Comparison of ENCODE assay signal across 7 mouse cellular contexts in genomic region chr14:103069465-103069863, GRCm38 (mm10). TPM values are rescaled to one million over a fixed set of nuclear protein-coding genes. Genes with fewer than 3 reads are reported as not detected.
DNase-seq lines count a peak whose midpoint lies in the region; ATAC-seq lines count a peak whose summit lies in the region.

No protein-coding gene starts in this region.

- H3K4me3 ChIP-seq in lung, embryonic 15.5 days, result peak overlapping the region; percentile 84
- peak overlapping the region; percentile 83 for H3K4me3 ChIP-seq in embryonic facial prominence, embryonic 15.5 days (replicated peaks)
- peak overlapping the region; percentile 82 for H3K4me3 ChIP-seq in intestine, embryonic 16.5 days (ENCODE audit: low read length)
- peak overlapping the region; percentile 63 for H3K4me3 ChIP-seq in neural tube, embryonic 12.5 days

- H3K4me1 ChIP-seq in lung, embryonic 15.5 days, result peaks cover 11% of the 10 kb centered on the region
- peaks cover 11% of the 10 kb centered on the region for H3K4me1 ChIP-seq in embryonic facial prominence, embryonic 15.5 days
- H3K4me1 ChIP-seq in intestine, embryonic 16.5 days (ENCODE audit: control insufficient read depth, insufficient read depth, low read length), result peaks cover 10% of the 10 kb centered on the region
- peaks cover 8% of the 10 kb centered on the region for H3K4me1 ChIP-seq in neural tube, embryonic 12.5 days

- peak overlapping the region; percentile 78 for H3K9ac ChIP-seq in lung, embryonic 15.5 days
- H3K9ac ChIP-seq in embryonic facial prominence, embryonic 15.5 days, result peak overlapping the region; percentile 78
- peak overlapping the region; percentile 83 for H3K9ac ChIP-seq in intestine, embryonic 16.5 days (ENCODE audit: low read depth, low read length)
- H3K9ac ChIP-seq in neural tube, embryonic 12.5 days, result peak overlapping the region; percentile 69

- no peak for DNase-seq in lung, postnatal 25 days (ENCODE audit: low spot score)
- DNase-seq in thymus, adult 18-20 months, result no peak
- DNase-seq in testis, postnatal 14 days (ENCODE audit: low spot score), result no peak

- H3K4me2 ChIP-seq in lung, embryonic 15.5 days, result peak overlapping the region; percentile 89
- H3K4me2 ChIP-seq in embryonic facial prominence, embryonic 15.5 days (replicated peaks), result peak overlapping the region; percentile 88
- H3K4me2 ChIP-seq in intestine, embryonic 16.5 days (ENCODE audit: low read depth, low read length), result peak overlapping the region; percentile 95
- peak overlapping the region; percentile 85 for H3K4me2 ChIP-seq in neural tube, embryonic 12.5 days (replicated peaks)

- 12% methylated on average over 12 of the region's 12 CpGs for WGBS in lung, embryonic 15.5 days
- WGBS in embryonic facial prominence, embryonic 15.5 days, result 16% methylated on average over 12 of the region's 12 CpGs
- WGBS in intestine, embryonic 16.5 days, result 18% methylated on average over 12 of the region's 12 CpGs
- 18% methylated on average over 12 of the region's 12 CpGs for WGBS in neural tube, embryonic 12.5 days

- peaks cover 8% of the 10 kb centered on the region for H3K36me3 ChIP-seq in lung, embryonic 15.5 days
- peaks cover 14% of the 10 kb centered on the region for H3K36me3 ChIP-seq in embryonic facial prominence, embryonic 15.5 days
- peaks cover 2% of the 10 kb centered on the region; the same call in 1 of the 2 replicates for H3K36me3 ChIP-seq in intestine, embryonic 16.5 days (ENCODE audit: control insufficient read depth, insufficient read depth, low read length)
- peaks cover 11% of the 10 kb centered on the region; the same call in 1 of the 2 replicates for H3K36me3 ChIP-seq in neural tube, embryonic 12.5 days

- H3K27ac ChIP-seq in lung, embryonic 15.5 days, result peak overlapping the region; percentile 92
- H3K27ac ChIP-seq in embryonic facial prominence, embryonic 15.5 days (replicated peaks), result peak overlapping the region; percentile 92
- H3K27ac ChIP-seq in intestine, embryonic 16.5 days (ENCODE audit: low read length), result peak overlapping the region; percentile 84
- H3K27ac ChIP-seq in neural tube, embryonic 12.5 days, result peak overlapping the region; percentile 50; the same call in 1 of the 2 replicates

- H3K27me3 ChIP-seq in lung, embryonic 15.5 days, result no peaks in the 10 kb centered on the region
- no peaks in the 10 kb centered on the region for H3K27me3 ChIP-seq in embryonic facial prominence, embryonic 15.5 days
- H3K27me3 ChIP-seq in intestine, embryonic 16.5 days (replicated peaks; ENCODE audit: control insufficient read depth, insufficient read depth, low read length), result no peaks in the 10 kb centered on the region
- H3K27me3 ChIP-seq in neural tube, embryonic 12.5 days (replicated peaks), result no peaks in the 10 kb centered on the region

- no peaks in the 10 kb centered on the region for H3K9me3 ChIP-seq in lung, embryonic 15.5 days
- no peaks in the 10 kb centered on the region for H3K9me3 ChIP-seq in embryonic facial prominence, embryonic 15.5 days (replicated peaks)
- H3K9me3 ChIP-seq in intestine, embryonic 16.5 days (ENCODE audit: control insufficient read depth, low read length), result no peaks in the 10 kb centered on the region
- no peaks in the 10 kb centered on the region for H3K9me3 ChIP-seq in neural tube, embryonic 12.5 days

- ATAC-seq in lung, embryonic 15.5 days (ENCODE audit: borderline replicate concordance, extremely low read depth, low FRiP score, low TSS enrichment), result no peak
- ATAC-seq in embryonic facial prominence, embryonic 15.5 days (ENCODE audit: insufficient number of reproducible peaks, low FRiP score, low TSS enrichment, low read depth), result no peak
- no peak for ATAC-seq in intestine, embryonic 16.5 days
- ATAC-seq in neural tube, embryonic 12.5 days (ENCODE audit: low FRiP score, low read depth), result peak; percentile 79

RNA-seq across cellular contexts. Expression of gene Cln5, which starts 0.6 kb away (rescaled TPM):
- 30.8 and 31.5 TPM in 2 replicates for polyA plus RNA-seq in lung, embryonic 15.5 days (2015; fragmentation: Nextera tagmentation; extraction: Ambion mirVana)
- 32.6 and 32.7 TPM in 2 replicates for polyA plus RNA-seq in embryonic facial prominence, embryonic 15.5 days (2015; fragmentation: Nextera tagmentation; extraction: Ambion mirVana)
- 27.2 and 28.3 TPM in 2 replicates for polyA plus RNA-seq in intestine, embryonic 16.5 days (2015; fragmentation: Nextera tagmentation; extraction: Ambion mirVana)
- polyA plus RNA-seq in neural tube, embryonic 12.5 days (2016; fragmentation: Nextera tagmentation; extraction: Ambion mirVana), result 20.9 and 21.2 TPM in 2 replicates

RNA-seq across cellular contexts. Expression of gene Acod1, which starts 22.7 kb away (rescaled TPM):
- polyA plus RNA-seq in lung, embryonic 15.5 days (2015; fragmentation: Nextera tagmentation; extraction: Ambion mirVana), result not detected in 2 replicates
- polyA plus RNA-seq in embryonic facial prominence, embryonic 15.5 days (2015; fragmentation: Nextera tagmentation; extraction: Ambion mirVana), result not detected in 2 replicates
- 0.05 TPM in 1 of 2 replicates, not detected in the other for polyA plus RNA-seq in intestine, embryonic 16.5 days (2015; fragmentation: Nextera tagmentation; extraction: Ambion mirVana)
- not detected in 2 replicates for polyA plus RNA-seq in neural tube, embryonic 12.5 days (2016; fragmentation: Nextera tagmentation; extraction: Ambion mirVana)

RNA-seq across cellular contexts. Expression of gene Fbxl3, which starts 29.9 kb away (rescaled TPM):
- polyA plus RNA-seq in lung, embryonic 15.5 days (2015; fragmentation: Nextera tagmentation; extraction: Ambion mirVana), result 25.3 and 26.1 TPM in 2 replicates
- polyA plus RNA-seq in embryonic facial prominence, embryonic 15.5 days (2015; fragmentation: Nextera tagmentation; extraction: Ambion mirVana), result 25.2 and 27.0 TPM in 2 replicates
- polyA plus RNA-seq in intestine, embryonic 16.5 days (2015; fragmentation: Nextera tagmentation; extraction: Ambion mirVana), result 19.0 and 19.4 TPM in 2 replicates
- 29.0 and 29.8 TPM in 2 replicates for polyA plus RNA-seq in neural tube, embryonic 12.5 days (2016; fragmentation: Nextera tagmentation; extraction: Ambion mirVana)
